Mouse (Mus musculus) cerebellum, postnatal 14 days (tissue): ENCODE results near the gene Tmem131l.

ENCODE experiments used
- DNase-seq, 2 experiments: peaks; one replicate each; pipeline ENCODE4 v3.0.0; 2021; ENCODE audit warnings: mixed read lengths in 2 of 2

The Tmem131l gene

GRCm38 (mm10) chr3:84039646-84040475, at the start of gene Tmem131l:
TSS of gene Tmem131l (minus strand) at chr3:84040175.
- peak; percentile 91 for DNase-seq

GRCm38 (mm10) chr3:84086921-84087320, 46.9 kb upstream of the Tmem131l start:
- DNase-seq: no peak

- DNase-seq: no peak
Measured at GRCm38 (mm10) chr3:84086337-84086736, 46.4 kb upstream of the Tmem131l start.

- no peak for DNase-seq
Measured at GRCm38 (mm10) chr3:84085429-84085828, 45.5 kb upstream of the Tmem131l start.

- no peak for DNase-seq
Measured at GRCm38 (mm10) chr3:84081208-84081722, 41.3 kb upstream of the Tmem131l start.

GRCm38 (mm10) chr3:84080074-84080473, 40.1 kb upstream of the Tmem131l start:
- no peak for DNase-seq

GRCm38 (mm10) chr3:84077505-84077904, 37.5 kb upstream of the Tmem131l start:
- no peak for DNase-seq

- no peak for DNase-seq
Measured at GRCm38 (mm10) chr3:84076543-84077332, 36.8 kb upstream of the Tmem131l start.

- DNase-seq: no peak
Measured at GRCm38 (mm10) chr3:84075516-84075915, 35.5 kb upstream of the Tmem131l start.

- no peak for DNase-seq
Measured at GRCm38 (mm10) chr3:84074777-84075176, 34.8 kb upstream of the Tmem131l start.

- DNase-seq: no peak
Measured at GRCm38 (mm10) chr3:84071641-84072040, 31.7 kb upstream of the Tmem131l start.

GRCm38 (mm10) chr3:84070811-84071210, 30.8 kb upstream of the Tmem131l start:
- DNase-seq: no peak

GRCm38 (mm10) chr3:84068831-84069709, 29.1 kb upstream of the Tmem131l start:
- no peak for DNase-seq

- DNase-seq: no peak
Measured at GRCm38 (mm10) chr3:84065825-84066224, 25.9 kb upstream of the Tmem131l start.

- no peak for DNase-seq
Measured at GRCm38 (mm10) chr3:84063369-84063914, 23.5 kb upstream of the Tmem131l start.

GRCm38 (mm10) chr3:84061523-84062453, 21.8 kb upstream of the Tmem131l start:
- DNase-seq: no peak

- DNase-seq: no peak
Measured at GRCm38 (mm10) chr3:84060946-84061345, 21.0 kb upstream of the Tmem131l start.

- DNase-seq: no peak
Measured at GRCm38 (mm10) chr3:84060128-84060527, 20.2 kb upstream of the Tmem131l start.

GRCm38 (mm10) chr3:84059676-84060075, 19.7 kb upstream of the Tmem131l start:
- peak in 1 of 2 experiments; percentile 23 for DNase-seq

- DNase-seq: no peak
Measured at GRCm38 (mm10) chr3:84059261-84059660, 19.3 kb upstream of the Tmem131l start.

- DNase-seq: no peak
Measured at GRCm38 (mm10) chr3:84048729-84049175, 8.8 kb upstream of the Tmem131l start.
